Mouse (Mus musculus): ENCODE data around the gene Rbfox2.

The Rbfox2 gene

DNA sequence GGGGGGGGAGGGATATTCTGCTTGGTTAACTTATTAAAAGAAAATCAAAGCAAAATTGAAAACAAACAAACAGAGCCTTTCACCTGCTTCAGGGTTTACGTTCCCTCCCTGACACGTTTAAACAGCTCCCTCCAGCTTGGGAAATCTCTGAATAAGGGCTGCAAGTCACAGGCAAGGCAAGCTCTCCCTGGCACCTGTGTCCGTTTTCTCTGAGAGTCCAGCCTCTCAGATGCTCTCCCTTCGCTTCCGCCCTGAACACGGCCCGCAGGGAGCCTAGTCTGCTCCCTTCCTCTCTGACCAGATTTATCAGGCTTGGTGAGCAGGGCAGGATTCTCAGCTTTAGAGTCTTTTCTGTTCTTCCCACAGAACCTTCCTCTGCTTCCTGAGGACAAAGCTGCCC is 101.9 kb downstream of the Rbfox2 start:
- in situ Hi-C loops (cut with MboI; ENCODE audit: unreplicated experiment in 2 of 2) = no loop called here

GRCm38 (mm10) chr15:77203255-77203981 is 103.4 kb downstream of the Rbfox2 start:
- in situ Hi-C loops (cut with MboI; ENCODE audit: unreplicated experiment in 2 of 2) = no loop called here

DNA sequence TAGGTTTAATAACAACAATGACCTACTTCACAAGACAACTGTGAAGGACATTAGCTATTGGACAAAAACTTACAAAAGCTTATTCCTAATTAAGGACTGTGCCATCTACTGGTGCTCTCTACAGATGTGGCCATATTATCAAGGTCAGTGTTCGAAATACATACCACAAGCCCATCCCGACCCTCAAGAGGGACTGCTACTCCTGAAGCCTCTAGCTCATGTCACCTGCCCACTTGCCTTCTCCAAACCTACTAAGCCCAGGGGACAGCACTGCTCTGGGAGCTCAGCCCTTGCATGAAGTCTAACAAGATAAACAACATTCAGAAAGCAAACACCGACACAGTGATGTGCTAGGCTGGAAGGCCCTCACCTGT is 103.9 kb downstream of the Rbfox2 start:
- in situ Hi-C loops (cut with MboI; ENCODE audit: unreplicated experiment in 2 of 2) = no loop called here

- in situ Hi-C loops (cut with MboI; ENCODE audit: unreplicated experiment in 2 of 2) = no loop called here
Observed at GRCm38 (mm10) chr15:77202223-77202622, 104.6 kb downstream of the Rbfox2 start.

- in situ Hi-C loops (cut with MboI; ENCODE audit: unreplicated experiment in 2 of 2) = no loop called here
Observed at GRCm38 (mm10) chr15:77196827-77197226, 110.0 kb downstream of the Rbfox2 start.

DNA sequence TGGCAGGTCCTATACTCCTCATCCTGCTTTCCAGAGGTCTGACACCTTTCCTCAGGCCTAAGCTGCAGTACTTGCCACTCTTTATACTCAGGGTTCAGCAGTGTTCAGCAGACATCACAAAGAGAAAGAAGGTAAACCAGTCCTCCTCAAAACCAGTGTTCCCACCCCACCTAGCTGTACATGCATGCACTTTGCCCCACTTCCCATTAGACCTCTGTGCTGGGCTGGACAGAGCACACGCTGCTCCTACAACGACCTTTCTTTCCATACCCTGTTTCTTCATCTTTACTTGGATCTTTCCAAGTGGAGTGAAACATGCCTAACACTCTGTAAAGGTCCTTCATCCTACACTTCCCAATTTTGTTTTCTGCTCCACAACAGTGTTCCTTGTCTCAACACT is 110.8 kb downstream of the Rbfox2 start:
- in situ Hi-C loops (cut with MboI; ENCODE audit: unreplicated experiment in 2 of 2) = no loop called here

- in situ Hi-C loops (cut with MboI; ENCODE audit: unreplicated experiment in 2 of 2) = no loop called here
Observed at GRCm38 (mm10) chr15:77192154-77192935, 114.5 kb downstream of the Rbfox2 start.

DNA sequence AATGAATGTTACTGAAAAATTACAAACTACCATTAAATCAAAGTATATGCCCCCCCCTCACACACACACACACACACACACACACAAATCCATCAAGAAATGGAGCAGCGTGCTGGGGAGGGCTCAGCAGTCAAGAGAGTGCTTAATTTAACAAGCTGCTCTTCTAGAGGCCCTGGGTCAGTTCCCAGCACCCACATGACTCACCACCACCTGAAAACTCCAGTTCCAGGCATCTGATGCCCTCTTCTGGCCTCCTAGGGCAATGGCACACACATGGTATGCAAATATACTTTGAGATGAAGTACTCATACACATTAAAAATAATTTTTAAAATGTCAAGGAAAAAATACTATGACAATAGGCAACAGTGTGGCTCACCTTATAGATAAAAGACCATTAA is 120.7 kb downstream of the Rbfox2 start:
- in situ Hi-C loops (cut with MboI; ENCODE audit: unreplicated experiment in 2 of 2) = no loop called here

- in situ Hi-C loops (cut with MboI; ENCODE audit: unreplicated experiment in 2 of 2) = no loop called here
Observed at GRCm38 (mm10) chr15:77185614-77186013, 121.2 kb downstream of the Rbfox2 start.

DNA sequence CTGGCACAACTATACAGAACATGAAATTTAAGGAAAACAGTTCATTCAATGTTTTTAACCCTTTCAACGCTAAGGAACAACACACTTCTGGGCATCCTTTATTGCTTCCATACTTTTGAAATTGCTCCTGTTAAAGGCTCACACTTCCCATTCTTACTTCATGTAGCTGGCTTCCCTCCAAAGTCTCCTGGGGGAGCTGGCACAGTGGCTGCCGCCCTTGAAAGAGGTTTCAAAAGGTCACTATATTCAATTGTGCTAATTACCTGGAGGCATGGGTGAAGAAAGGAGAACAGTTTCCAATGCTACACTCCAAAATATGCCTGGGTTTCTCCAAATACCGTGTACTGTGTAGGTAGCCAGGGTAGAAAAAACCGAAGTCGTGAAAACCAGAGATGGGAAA is 124.0 kb downstream of the Rbfox2 start:
- in situ Hi-C loops (cut with MboI; ENCODE audit: unreplicated experiment in 2 of 2) = no loop called here

DNA sequence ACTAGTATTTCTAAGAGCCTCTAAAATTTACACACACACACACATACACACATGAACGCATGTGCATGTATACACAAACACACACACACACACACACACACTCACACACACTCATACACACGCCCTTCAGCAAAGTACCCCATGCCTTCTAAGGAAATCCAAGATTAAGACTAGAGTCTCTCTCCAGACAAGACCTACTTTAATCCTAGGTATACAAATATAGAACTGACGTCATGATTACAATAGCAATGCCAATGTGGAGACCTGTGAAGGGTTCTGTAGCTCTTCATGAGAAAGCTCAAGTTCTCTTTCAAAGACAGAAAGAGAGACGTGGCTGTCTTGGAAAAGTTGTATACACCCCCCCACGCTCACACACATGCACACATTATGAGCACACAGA is 132.8 kb downstream of the Rbfox2 start:
- in situ Hi-C loops (cut with MboI; ENCODE audit: unreplicated experiment in 2 of 2) = no loop called here

GRCm38 (mm10) chr15:77172414-77172813 is 134.4 kb downstream of the Rbfox2 start:
- in situ Hi-C loops (cut with MboI; ENCODE audit: unreplicated experiment in 2 of 2) = no loop called here

DNA sequence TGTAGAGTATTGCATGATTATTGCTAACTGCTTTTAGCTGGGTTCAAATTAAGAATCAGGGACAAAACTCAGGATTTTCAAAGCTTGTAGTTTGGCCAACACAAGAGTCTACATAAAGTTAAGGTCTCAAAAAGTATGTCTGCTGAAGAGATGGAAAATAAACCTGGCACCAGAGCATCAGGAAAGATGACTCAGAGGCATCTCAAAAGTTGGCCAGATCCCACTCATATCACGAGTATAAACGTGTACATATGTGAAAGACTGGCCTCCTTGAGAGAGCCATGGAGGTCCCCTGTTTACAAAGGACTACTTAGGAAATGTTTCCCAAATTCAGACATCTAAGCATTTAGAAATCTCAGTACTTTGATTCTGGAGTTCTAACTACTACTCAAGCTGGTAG is 138.0 kb downstream of the Rbfox2 start:
- in situ Hi-C loops (cut with MboI; ENCODE audit: unreplicated experiment in 2 of 2) = no loop called here

GRCm38 (mm10) chr15:77166225-77166732 is 140.5 kb downstream of the Rbfox2 start:
- in situ Hi-C loops (cut with MboI; ENCODE audit: unreplicated experiment in 2 of 2) = no loop called here

DNA sequence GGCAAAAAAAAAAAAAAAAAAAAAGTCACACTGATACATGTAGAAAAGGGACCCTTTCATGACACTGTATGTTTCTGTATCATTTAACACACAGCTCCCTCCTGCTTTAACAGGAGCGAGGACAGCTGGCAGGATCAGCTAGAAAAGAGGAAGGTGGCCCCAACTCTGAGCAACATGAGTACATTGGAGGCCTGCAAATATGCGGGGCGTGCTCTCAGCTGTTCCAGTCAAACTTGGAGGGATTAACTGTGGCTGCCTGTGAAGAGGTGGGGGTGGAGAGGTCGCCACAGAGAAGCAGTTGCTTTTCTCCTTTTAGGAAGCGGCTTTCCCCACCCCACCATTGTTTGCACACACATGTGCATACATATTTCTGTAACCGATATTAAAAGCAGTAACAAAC is 143.5 kb downstream of the Rbfox2 start:
- in situ Hi-C loops (cut with MboI; ENCODE audit: unreplicated experiment in 2 of 2) = no loop called here

- in situ Hi-C loops (cut with MboI; ENCODE audit: unreplicated experiment in 2 of 2) = no loop called here
Observed at GRCm38 (mm10) chr15:77162931-77163330, 143.9 kb downstream of the Rbfox2 start.

DNA sequence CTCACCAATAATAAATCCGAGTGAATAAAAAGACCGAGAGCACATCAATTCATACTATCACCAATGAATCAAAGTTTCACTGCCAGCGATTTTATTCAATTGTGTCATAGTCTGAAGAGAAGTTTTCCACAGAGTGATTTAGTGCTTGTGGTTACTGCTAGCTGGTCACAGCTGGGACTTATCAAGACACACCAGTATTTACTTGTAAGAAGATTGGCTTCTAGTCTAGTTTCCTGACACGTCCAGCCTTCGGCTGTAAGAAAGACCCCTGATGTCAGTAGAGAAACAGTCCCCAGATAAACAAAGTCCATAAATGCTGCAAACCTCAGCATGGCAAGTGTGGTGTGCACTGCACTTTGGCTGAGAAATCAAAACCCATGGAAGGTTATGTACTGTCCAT is 145.4 kb downstream of the Rbfox2 start:
- in situ Hi-C loops (cut with MboI; ENCODE audit: unreplicated experiment in 2 of 2) = no loop called here

DNA sequence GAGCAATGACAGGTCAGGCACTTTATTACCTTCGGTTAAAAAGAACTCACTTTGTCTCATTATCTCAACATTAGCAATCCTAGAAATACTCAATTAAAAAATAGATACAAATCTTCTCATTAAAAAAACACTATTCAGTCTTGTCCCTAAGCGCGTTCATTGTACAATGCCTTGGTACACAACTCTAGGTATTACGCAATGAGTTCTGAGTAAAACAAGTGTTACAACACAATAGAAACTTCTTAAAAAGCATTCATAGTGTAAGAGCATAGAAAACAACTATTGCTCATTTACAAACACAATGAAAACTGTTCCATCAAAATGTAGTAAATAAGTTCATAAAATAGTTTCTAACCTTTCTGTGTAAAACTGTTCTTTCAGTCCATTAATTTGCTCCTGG is 146.0 kb downstream of the Rbfox2 start:
- in situ Hi-C loops (cut with MboI; ENCODE audit: unreplicated experiment in 2 of 2) = no loop called here

DNA sequence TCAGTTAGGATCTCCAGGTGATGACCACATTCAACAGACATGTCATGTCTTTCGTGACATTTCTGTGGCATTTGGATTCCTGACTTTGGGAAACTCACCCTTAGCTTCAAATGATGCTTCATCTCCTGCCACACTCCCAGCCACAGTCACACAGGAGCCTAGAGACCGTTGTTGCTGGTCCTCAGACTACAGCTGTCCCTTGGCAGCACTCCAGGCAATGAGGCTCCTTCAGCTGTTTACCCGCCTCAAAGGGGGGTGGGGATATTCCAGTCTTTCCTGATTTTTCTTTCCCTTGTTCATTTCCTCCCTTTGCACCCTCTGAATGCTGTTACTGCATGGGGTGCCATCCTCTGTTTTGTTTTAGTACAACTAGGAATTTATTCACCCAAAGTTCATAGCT is 150.3 kb downstream of the Rbfox2 start:
- in situ Hi-C loops (cut with MboI; ENCODE audit: unreplicated experiment in 2 of 2) = no loop called here

DNA sequence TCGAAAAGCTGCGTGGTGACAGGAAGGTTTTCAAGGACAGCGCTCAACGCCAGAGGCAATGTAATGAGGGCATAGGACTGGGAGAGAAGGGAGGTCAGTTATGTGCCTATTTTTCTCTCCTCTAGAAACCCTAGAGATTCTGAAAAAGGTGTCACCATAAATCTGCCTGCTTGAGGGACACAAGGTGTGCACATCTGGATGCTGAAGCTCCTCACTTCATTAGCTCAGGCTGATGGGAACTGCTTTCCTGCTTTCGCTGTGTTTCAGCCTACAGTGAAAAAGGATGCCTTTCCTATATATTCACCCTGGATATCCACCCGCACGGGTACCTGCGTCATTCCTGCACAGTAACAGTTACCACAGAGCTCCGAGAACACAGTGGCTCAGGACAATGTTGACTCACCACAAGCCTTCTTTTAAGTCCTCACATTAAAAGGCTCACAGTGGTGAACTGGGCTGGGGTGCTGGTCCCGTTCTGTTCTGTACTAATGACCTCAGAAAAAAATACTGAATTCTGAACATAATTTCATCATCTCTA is 152.5 kb downstream of the Rbfox2 start:
- in situ Hi-C loops (cut with MboI; ENCODE audit: unreplicated experiment in 2 of 2) = no loop called here

DNA sequence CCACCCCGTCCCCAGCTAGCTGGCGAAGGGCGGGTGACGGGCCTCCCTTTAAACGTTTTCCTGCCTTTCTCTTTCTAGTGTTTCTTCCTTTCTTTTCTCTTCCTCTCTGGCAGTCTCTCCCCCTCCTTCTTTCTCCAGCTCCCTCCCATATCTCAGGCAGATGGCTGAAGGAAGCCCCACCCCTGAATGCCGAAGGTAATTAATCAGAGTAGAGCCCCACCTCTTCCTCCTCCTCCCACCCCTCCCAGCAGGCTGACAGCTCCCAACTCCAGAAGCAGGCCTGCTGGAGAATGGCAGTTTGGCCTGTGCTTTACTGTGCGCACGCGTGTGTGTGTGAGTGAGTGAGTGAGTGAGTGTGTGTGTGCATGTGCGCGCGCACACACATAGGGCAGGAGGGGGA is 153.2 kb downstream of the Rbfox2 start:
- in situ Hi-C loops (cut with MboI; ENCODE audit: unreplicated experiment in 2 of 2) = no loop called here

DNA sequence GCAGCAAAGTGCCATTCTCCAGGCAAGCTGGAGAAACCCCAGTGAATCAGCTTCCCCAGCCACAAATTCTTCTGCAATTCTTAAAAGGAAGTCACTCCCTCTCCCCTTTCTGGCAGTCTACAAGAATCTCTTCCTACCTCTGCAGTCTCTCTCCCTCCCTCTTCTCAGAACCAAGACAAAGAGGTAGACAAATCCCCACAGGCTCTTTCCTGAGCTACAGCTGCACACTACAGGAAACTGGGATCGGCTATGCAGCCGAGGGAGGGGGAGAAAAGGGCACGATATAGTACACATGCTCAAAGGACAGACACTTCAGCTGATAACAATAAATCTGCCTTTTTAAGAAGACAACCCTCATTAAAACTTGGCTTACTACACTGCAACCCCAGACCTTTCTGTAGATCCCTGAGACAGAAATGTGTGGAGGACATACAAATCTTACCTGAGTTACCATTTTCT is 153.7 kb downstream of the Rbfox2 start:
- in situ Hi-C loops (cut with MboI; ENCODE audit: unreplicated experiment in 2 of 2) = no loop called here

Data from v-Abl transformed pro-B cells (cell line).